Mouse (Mus musculus) bone marrow, adult 2 months (tissue): ENCODE results near the gene Efcab11.

ENCODE experiments used
- CTCF ChIP-seq: fragments of 200-500 bp; IDR thresholded peaks from 2 replicates; pipeline ENCODE4 v1.5.1; 2011; ENCODE audit warnings: low read length, control low read depth; ENCODE audit not compliant: control insufficient read depth, insufficient read depth
- POLR2A ChIP-seq: fragments of 200-500 bp; IDR thresholded peaks from 2 replicates; pipeline ENCODE4 v1.6.1; 2011; ENCODE audit warnings: low read depth, mild to moderate bottlenecking, control low read depth, low read length, borderline replicate concordance; ENCODE audit not compliant: control insufficient read depth

GRCm38 (mm10) chr12:99856011-99856410 is 28.2 kb downstream of the Efcab11 start:
- no peak for TF ChIP-seq POLR2A
- no peak for TF ChIP-seq CTCF
